Mouse (Mus musculus) neural tube, embryonic 15.5 days (tissue): ENCODE measurements around the gene Gm11168. TPM values are rescaled to one million over a fixed set of nuclear protein-coding genes. Genes with fewer than 3 reads are reported as not detected.
"Not testable (repeated sequence)": the region's sequence is repeated elsewhere in the genome, so short reads cannot be mapped to it uniquely, and the experiment has no call there.

Experiments used
- ATAC-seq: fragments of 200-750 bp; cut with Nextera tagmentation; 2 replicates; pipeline ENCODE4 v1.8.0; 2017; ENCODE audit warnings: mild to moderate bottlenecking, moderate TSS enrichment, moderate library complexity; ENCODE audit not compliant: low FRiP score
- H3K27ac ChIP-seq: fragments of 300-500 bp; sonication (generic); replicated peaks from 2 replicates; pipeline ENCODE4 v1.5.1; 2015; ENCODE audit warnings: mild to moderate bottlenecking, inconsistent platforms
- H3K27me3 ChIP-seq: fragments of 300-500 bp; sonication (generic); replicated peaks from 2 replicates; pipeline ENCODE4 v1.6.1; 2015; ENCODE audit warnings: inconsistent platforms
- H3K36me3 ChIP-seq: fragments of 300-500 bp; sonication (generic); 2 replicates; pipeline ENCODE4 v1.6.1; 2015; ENCODE audit warnings: inconsistent platforms
- H3K4me1 ChIP-seq: fragments of 300-500 bp; sonication (generic); 2 replicates; pipeline ENCODE4 v1.6.1; 2015; ENCODE audit warnings: inconsistent platforms
- H3K4me2 ChIP-seq: fragments of 300-500 bp; sonication (generic); 2 replicates; pipeline ENCODE4 v1.6.1; 2015; ENCODE audit warnings: inconsistent platforms, mild to moderate bottlenecking, moderate library complexity
- H3K4me3 ChIP-seq: fragments of 300-500 bp; sonication (generic); replicated peaks from 2 replicates; pipeline ENCODE4 v1.5.1; 2015; ENCODE audit warnings: mild to moderate bottlenecking, inconsistent platforms
- H3K9ac ChIP-seq: fragments of 300-500 bp; sonication (generic); replicated peaks from 2 replicates; pipeline ENCODE4 v1.6.1; 2015; ENCODE audit warnings: mild to moderate bottlenecking, inconsistent platforms
- H3K9me3 ChIP-seq: fragments of 300-500 bp; sonication (generic); replicated peaks from 2 replicates; pipeline ENCODE4 v1.6.1; 2016; ENCODE audit warnings: inconsistent platforms
- WGBS: fragments of 180-500 bp; shearing (Covaris S2); methylation state at CpG from one replicate; pipeline ENCODE4 v1.1.7; 2015; ENCODE audit warnings: mixed read lengths; 5-methylcytosine and 5-hydroxymethylcytosine counted together
- polyA plus RNA-seq: library from polyadenylated mRNA; unstranded; fragments of >200 nt; fragmentation: Nextera tagmentation; extraction: Ambion mirVana; gene quantifications from 2 replicates; pipeline ENCODE4 v1.2.1, GENCODE M21; 2015

Gene Gm11168
- polyA plus RNA-seq, 1 experiment from 2014 or later: not detected

DNA sequence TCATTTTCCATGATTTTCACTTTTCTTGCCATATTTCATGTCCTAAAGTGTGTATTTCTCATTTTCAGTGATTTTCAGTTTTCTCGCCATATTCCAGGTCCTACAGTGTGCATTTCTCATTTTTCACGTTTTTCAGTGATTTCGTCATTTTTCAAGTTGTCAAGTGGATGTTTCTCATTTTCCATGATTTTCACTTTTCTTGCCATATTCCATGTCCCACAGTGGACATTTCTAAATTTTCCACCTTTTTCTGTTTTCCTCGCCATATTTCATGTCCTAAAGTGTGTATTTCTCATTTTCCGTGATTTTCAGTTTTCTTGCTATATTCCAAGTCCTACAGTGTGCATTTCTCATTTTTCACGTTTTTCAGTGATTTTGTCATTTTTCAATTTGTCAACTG is 12.8 kb downstream of the Gm11168 start:
- H3K4me2 ChIP-seq, H3K9ac ChIP-seq, H3K36me3 ChIP-seq, ATAC-seq, H3K9me3 ChIP-seq, H3K27me3 ChIP-seq, H3K4me1 ChIP-seq, H3K4me3 ChIP-seq, H3K27ac ChIP-seq: not testable (repeated sequence)
- 76% methylated on average over 6 of the region's 6 CpGs for WGBS

DNA sequence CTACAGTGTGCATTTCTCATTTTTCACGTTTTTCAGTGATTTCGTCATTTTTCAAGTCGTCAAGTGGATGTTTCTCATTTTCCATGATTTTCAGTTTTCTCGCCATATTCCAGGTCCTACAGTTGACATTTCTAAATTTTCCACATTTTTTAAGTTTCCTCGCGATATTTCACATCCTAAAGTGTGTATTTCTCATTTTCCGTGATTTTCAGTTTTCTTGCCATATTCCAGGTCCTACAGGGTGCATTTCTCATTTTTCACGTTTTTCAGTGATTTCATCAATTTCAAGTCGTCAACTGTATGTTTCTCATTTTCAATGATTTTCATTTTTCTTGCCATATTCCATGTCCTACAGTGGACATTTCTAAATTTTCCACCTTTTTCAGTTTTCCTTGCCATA is 14.0 kb downstream of the Gm11168 start, which contains the start of gene Gm10719:
Gene Gm10719, plus strand, starts transcription at position 301 of the 400 bp plus-strand sequence.
- 56% methylated on average over 1 of the region's 9 CpGs for WGBS
- ATAC-seq, H3K4me3 ChIP-seq: not testable (repeated sequence)

DNA sequence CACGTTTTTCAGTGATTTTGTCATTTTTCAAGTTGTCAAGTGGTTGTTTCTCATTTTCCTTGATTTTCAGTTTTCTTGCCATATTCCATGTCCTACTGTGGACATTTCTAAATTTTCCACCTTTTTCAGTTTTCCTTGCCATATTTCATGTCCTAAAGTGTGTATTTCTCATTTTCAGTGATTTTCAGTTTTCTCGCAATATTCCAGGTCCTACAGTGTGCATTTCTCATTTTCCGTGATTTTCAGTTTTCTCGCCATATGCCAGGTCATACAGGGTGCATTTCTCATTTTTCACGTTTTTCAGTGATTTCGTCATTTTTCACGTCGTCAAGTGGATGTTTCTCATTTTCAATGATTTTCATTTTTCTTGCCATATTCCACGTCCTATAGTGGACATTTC is 15.8 kb downstream of the Gm11168 start:
- WGBS: 60% methylated on average over 9 of the region's 9 CpGs
- not testable (repeated sequence) for H3K4me2 ChIP-seq, H3K9me3 ChIP-seq, H3K36me3 ChIP-seq, ATAC-seq, H3K4me3 ChIP-seq, H3K4me1 ChIP-seq, H3K9ac ChIP-seq, H3K27ac ChIP-seq, H3K27me3 ChIP-seq

More for the DNA sequence above, 14.0 kb downstream of the Gm11168 start, which contains the start of gene Gm10719:
- not testable (repeated sequence) for H3K4me1 ChIP-seq, H3K9me3 ChIP-seq, H3K9ac ChIP-seq, H3K4me2 ChIP-seq, H3K27me3 ChIP-seq, H3K36me3 ChIP-seq, H3K27ac ChIP-seq

DNA sequence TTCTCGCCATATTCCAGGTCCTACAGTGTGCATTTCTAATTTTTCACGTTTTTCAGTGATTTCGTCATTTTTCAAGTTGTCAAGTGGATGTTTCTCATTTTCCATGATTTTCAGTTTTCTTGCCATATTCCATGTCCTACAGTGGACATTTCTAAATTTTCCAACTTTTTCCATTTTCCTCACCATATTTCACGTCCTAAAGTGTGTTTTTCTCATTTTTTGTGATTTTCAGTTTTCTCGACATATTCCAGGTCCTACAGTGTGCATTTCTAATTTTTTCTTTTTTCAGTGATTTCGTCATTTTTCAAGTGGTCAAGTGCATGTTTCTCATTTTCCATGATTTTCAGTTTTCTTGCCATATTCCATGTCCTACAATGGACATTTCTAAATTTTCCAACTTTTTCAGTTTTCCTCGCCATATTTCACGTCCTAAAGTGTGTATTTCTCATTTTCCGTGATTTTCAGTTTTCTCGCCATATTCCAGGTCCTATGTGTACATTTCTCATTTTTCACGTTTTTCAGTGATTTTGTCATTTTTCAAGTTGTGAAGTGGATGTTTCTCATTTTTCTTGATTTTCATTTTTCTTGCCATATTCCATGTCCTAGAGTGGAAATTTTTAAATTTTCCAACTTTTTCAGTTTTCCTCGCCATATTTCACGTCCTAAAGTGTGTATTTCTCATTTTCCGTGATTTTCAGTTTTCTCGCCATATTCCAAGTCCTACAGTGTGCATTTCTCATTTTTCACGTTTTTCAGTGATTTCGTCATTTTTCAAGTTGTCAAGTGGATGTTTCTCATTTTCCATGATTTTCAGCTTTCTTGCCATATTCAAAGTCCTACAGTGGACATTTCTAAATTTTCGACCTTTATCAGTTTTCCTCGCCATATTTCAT is 16.9 kb downstream of the Gm11168 start:
- not testable (repeated sequence) for H3K27ac ChIP-seq, H3K9me3 ChIP-seq, H3K4me3 ChIP-seq, H3K4me1 ChIP-seq, H3K9ac ChIP-seq, H3K36me3 ChIP-seq, H3K27me3 ChIP-seq, H3K4me2 ChIP-seq, ATAC-seq
- 77% methylated on average over 16 of the region's 19 CpGs for WGBS

DNA sequence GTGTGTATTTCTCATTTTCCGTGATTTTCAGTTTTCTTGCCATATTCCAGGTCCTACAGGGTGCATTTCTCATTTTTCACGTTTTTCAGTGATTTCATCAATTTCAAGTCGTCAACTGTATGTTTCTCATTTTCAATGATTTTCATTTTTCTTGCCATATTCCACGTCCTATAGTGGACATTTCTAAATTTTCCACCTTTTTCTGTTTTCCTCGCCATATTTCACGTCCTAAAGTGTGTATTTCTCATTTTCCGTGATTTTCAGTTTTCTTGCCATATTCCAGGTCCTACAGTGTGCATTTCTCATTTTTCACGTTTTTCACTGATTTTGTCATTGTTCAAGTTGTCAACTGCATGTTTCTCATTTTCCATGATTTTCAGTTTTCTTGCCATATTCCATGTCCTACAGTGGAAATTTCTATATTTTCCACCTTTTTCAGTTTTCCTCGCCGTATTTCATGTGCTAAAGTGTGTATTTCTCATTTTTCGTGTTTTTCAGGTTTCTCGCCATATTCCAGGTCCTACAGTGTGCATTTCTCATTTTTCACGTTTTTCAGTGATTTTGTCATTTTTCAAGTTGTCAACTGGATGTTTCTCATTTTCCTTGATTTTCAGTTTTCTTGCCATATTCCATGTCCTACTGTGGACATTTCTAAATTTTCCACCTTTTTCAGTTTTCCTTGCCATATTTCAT is 19.3 kb downstream of the Gm11168 start:
- H3K4me2 ChIP-seq, H3K4me3 ChIP-seq, ATAC-seq, H3K9me3 ChIP-seq, H3K36me3 ChIP-seq, H3K27ac ChIP-seq, H3K9ac ChIP-seq, H3K4me1 ChIP-seq, H3K27me3 ChIP-seq: not testable (repeated sequence)
- 77% methylated on average over 11 of the region's 13 CpGs for WGBS

DNA sequence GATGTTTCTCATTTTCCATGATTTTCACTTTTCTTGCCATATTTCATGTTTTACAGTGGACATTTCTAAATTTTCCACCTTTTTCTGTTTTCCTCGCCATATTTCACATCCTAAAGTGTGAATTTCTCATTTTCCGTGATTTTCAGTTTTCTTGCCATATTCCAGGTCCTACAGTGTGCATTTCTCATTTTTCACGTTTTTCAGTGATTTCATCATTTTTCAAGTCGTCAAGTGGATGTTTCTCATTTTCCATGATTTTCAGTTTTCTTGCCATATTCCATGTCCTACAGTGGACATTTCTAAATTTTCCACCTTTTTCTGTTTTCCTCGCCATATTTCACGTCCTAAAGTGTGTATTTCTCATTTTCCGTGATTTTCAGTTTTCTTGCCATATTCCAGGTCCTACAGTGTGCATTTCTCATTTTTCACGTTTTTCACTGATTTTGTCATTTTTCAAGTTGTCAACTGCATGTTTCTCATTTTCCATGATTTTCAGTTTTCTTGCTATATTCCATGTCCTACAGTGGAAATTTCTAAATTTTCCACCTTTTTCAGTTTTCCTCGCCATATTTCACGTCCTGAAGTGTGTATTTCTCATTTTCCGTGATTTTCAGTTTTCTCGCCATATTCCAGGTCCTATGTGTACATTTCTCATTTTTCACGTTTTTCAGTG is 20.3 kb downstream of the Gm11168 start, which contains the start of gene Gm10718:
Gene Gm10718, plus strand, starts transcription at position 236 of the 673 bp plus-strand sequence.
- not testable (repeated sequence) for H3K4me1 ChIP-seq, ATAC-seq

DNA sequence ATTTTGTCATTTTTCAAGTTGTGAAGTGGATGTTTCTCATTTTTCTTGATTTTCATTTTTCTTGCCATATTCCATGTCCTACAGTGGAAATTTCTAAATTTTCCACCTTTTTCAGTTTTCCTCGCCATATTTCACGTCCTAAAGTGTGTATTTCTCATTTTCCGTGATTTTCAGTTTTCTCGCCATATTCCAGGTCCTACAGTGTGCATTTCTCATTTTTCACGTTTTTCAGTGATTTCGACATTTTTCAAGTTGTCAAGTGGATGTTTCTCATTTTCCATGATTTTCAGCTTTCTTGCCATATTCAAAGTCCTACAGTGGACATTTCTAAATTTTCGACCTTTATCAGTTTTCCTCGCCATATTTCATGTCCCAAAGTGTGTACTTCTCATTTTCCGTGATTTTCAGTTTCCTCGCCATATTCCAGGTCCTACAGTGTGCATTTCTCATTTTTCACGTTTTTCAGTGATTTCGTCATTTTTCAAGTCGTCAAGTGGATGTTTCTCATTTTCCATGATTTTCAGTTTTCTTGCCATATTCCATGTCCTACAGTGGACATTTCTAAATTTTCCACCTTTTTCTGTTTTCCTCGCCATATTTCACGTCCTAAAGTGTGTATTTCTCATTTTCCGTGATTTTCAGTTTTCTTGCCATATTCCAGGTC is 21.0 kb downstream of the Gm11168 start:
- not testable (repeated sequence) for ATAC-seq, H3K27me3 ChIP-seq, H3K4me1 ChIP-seq, H3K9me3 ChIP-seq, H3K9ac ChIP-seq, H3K4me2 ChIP-seq, H3K36me3 ChIP-seq, H3K4me3 ChIP-seq, H3K27ac ChIP-seq
- 77% methylated on average over 16 of the region's 16 CpGs for WGBS

More for the DNA sequence above, 20.3 kb downstream of the Gm11168 start, which contains the start of gene Gm10718:
- not testable (repeated sequence) for H3K27me3 ChIP-seq, H3K27ac ChIP-seq, H3K36me3 ChIP-seq, H3K4me3 ChIP-seq, H3K9me3 ChIP-seq, H3K4me2 ChIP-seq, H3K9ac ChIP-seq
- 78% methylated on average over 12 of the region's 13 CpGs for WGBS

DNA sequence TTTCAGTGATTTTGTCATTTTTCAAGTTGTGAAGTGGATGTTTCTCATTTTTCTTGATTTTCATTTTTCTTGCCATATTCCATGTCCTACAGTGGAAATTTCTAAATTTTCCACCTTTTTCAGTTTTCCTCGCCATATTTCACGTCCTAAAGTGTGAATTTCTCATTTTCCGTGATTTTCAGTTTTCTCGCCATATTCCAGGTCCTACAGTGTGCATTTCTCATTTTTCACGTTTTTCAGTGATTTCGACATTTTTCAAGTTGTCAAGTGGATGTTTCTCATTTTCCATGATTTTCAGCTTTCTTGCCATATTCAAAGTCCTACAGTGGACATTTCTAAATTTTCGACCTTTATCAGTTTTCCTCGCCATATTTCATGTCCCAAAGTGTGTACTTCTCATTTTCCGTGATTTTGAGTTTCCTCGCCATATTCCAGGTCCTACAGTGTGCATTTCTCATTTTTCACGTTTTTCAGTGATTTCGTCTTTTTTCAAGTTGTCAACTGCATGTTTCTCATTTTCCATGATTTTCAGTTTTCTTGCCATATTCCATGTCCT is 21.8 kb downstream of the Gm11168 start, which contains the start of gene Gm10717:
Gene Gm10717, plus strand, starts transcription at position 506 of the 556 bp plus-strand sequence.
- not testable (repeated sequence) for H3K4me3 ChIP-seq, ATAC-seq, H3K36me3 ChIP-seq, H3K27ac ChIP-seq, H3K9ac ChIP-seq, H3K4me1 ChIP-seq, H3K27me3 ChIP-seq, H3K9me3 ChIP-seq, H3K4me2 ChIP-seq
- 71% methylated on average over 12 of the region's 12 CpGs for WGBS

DNA sequence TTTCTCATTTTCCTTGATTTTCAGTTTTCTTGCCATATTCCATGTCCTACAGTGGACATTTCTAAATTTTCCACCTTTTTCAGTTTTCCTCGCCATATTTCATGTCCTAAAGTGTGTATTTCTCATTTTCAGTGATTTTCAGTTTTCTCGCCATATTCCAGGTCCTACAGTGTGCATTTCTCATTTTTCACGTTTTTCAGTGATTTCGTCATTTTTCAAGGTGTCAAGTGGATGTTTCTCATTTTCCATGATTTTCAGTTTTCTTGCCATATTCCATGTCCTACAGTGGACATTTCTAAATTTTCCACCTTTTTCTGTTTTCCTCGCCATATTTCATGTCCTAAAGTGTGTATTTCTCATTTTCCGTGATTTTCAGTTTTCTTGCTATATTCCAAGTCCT is 22.5 kb downstream of the Gm11168 start:
- not testable (repeated sequence) for H3K9ac ChIP-seq, H3K4me3 ChIP-seq, H3K4me1 ChIP-seq, H3K36me3 ChIP-seq, H3K9me3 ChIP-seq, H3K4me2 ChIP-seq, H3K27me3 ChIP-seq, H3K27ac ChIP-seq, ATAC-seq
- 72% methylated on average over 5 of the region's 6 CpGs for WGBS

DNA sequence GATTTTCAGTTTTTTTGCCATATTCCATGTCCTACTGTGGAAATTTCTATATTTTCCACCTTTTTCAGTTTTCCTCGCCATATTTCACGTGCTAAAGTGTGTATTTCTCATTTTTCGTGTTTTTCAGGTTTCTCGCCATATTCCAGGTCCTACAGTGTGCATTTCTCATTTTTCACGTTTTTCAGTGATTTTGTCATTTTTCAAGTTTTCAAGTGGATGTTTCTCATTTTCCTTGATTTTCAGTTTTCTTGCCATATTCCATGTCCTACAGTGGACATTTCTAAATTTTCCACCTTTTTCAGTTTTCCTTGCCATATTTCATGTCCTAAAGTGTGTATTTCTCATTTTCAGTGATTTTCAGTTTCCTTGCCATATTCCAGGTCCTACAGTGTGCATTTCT is 23.0 kb downstream of the Gm11168 start:
- H3K4me1 ChIP-seq, H3K9me3 ChIP-seq, H3K4me3 ChIP-seq, ATAC-seq, H3K4me2 ChIP-seq, H3K9ac ChIP-seq, H3K27ac ChIP-seq, H3K36me3 ChIP-seq, H3K27me3 ChIP-seq: not testable (repeated sequence)
- 75% methylated on average over 5 of the region's 5 CpGs for WGBS

DNA sequence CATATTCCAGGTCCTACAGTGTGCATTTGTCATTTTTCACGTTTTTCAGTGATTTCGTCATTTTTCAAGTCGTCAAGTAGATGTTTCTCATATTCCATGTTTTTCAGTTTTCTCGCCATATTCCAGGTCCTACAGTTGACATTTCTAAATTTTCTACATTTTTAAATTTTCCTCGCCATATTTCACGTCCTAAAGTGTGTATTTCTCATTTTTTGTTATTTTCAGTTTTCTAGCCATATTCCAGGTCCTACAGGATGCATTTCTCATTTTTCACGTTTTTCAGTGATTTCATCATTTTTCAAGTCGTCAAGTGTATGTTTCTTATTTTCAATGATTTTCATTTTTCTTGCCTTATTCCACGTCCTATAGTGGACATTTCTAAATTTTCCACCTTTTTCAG is 23.6 kb downstream of the Gm11168 start:
- 69% methylated on average over 9 of the region's 9 CpGs for WGBS
- not testable (repeated sequence) for H3K9ac ChIP-seq

More for the DNA sequence above, 23.6 kb downstream of the Gm11168 start:
- H3K27ac ChIP-seq, H3K9me3 ChIP-seq, H3K4me2 ChIP-seq, H3K4me3 ChIP-seq, ATAC-seq, H3K27me3 ChIP-seq, H3K4me1 ChIP-seq, H3K36me3 ChIP-seq: not testable (repeated sequence)
